Mouse (Mus musculus): ENCODE data around the gene Cpe. TPM values are rescaled to one million over a fixed set of nuclear protein-coding genes. Genes with fewer than 3 reads are reported as not detected.

Cpe gene
- polyA plus RNA-seq, 1 experiment from 2014 or later = 3.9 TPM

DNA sequence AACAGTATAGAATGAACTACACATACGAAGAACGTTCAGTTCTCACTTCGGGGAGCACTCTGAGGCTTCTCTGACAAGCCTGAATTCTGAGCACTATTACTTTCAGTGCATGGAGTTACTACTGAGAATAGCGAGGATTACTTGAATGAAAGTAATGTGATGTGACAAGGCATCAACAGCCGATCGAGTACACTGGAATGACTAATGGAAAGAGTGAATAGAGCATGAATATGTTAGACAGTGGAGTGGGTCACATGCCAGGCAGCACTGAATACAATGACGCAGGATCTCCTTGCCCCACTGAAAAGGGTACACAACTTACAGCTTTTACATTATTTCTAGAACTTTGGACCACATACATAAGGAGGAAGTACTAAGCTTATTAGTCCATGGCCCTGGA is 149.4 kb downstream of the Cpe start:
- no peak overlapping the region for H3K27ac ChIP-seq (replicated peaks)
- no peak for ATAC-seq (ENCODE audit: insufficient read depth)
- no peaks in the 10 kb centered on the region for H3K4me1 ChIP-seq (replicated peaks)
- no peaks in the 10 kb centered on the region for H3K9me3 ChIP-seq (replicated peaks)
- H3K36me3 ChIP-seq (replicated peaks) = no peaks in the 10 kb centered on the region
- H3K27me3 ChIP-seq = no peaks in the 10 kb centered on the region
- H3K9ac ChIP-seq = no peak overlapping the region
- no peak overlapping the region for H3K4me3 ChIP-seq (replicated peaks)
- no peak overlapping the region for H3K4me2 ChIP-seq
- WGBS (ENCODE audit: insufficient replicate concordance) = 67% methylated on average over 7 of the region's 7 CpGs

Other genes with a start within 250 kb of the Cpe start
- gene Msmo1, start 40.7 kb upstream of the Cpe start, polyA plus RNA-seq (2015; fragmentation: Nextera tagmentation; extraction: Ambion mirVana) = 107 and 121 TPM in 2 replicates
- 3.7 and 3.8 TPM in 2 replicates for gene Klhl2, start 157.0 kb upstream of the Cpe start, polyA plus RNA-seq (2015; fragmentation: Nextera tagmentation; extraction: Ambion mirVana)

All from liver, embryonic 15.5 days (tissue).